Mouse (Mus musculus) cerebellum, postnatal 4 days (tissue): Measurements from ENCODE around the gene Tle2.

ENCODE experiments used
- DNase-seq, 2 experiments: peaks; one replicate each; pipeline ENCODE4 v3.0.0; 2022; ENCODE audit warnings: low spot score in 2 of 2, mixed read lengths in 1 of 2

The Tle2 gene

DNA sequence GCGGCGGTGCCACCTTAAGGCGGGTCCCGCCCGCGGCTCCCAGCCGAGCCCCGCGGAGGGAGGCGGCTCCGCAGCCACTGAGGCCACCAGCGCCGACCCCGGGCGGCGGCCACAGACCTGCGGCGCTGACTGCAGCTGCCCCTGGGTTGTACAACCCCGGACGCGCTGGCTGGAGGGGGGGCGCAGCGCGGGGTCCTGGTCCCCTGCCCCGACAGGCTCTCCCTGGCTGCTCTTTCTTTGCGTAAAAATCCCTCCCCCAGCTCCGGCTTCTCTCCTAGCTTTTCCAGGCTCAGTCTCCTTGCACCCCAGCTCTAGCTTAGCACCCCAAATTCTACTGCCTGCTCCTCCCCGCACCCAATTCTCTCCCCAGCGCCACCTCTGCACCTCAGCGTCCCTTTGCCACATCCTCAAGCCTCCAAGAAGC is 859 bp downstream of the Tle2 start:
- no peak for DNase-seq

DNA sequence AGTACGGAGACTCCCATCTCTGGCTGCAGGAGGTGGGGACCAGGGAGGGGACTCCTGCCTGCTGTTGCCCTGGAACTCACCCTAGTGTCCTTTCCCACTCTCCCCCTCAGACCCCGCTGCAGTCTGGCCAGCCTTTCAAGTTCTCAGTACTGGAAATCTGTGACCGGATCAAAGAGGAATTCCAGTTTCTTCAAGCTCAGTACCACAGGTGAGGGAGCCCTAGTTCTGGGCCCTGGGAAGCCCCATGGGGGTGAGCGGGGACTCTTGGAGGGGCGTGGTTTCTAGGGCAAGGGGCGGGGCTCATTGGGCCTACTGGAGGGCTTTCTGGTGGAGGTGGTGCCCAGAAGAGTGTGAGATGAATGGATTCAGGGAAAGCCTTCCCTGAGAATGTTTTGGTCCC is 1.3 kb downstream of the Tle2 start:
- no peak for DNase-seq

DNA sequence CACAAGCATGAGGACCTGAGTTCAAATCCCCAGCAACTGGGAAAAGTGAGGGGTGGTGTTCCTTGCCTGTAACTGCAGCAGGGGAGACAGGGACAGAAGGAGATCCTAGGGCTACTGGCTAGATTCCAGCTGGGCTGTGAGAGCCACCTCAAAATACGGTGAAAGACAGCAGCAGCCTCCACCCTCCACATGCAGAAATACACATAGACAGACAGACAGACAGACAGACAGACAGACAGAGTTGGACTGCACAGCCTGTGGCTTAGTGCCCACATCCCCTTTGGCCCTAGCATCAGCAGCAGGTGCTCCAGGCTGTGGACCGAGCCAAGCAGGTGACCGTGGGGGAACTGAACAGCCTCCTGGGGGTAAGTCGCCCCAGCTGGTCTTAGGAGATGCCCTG is 5.6 kb downstream of the Tle2 start:
- DNase-seq: no peak

DNA sequence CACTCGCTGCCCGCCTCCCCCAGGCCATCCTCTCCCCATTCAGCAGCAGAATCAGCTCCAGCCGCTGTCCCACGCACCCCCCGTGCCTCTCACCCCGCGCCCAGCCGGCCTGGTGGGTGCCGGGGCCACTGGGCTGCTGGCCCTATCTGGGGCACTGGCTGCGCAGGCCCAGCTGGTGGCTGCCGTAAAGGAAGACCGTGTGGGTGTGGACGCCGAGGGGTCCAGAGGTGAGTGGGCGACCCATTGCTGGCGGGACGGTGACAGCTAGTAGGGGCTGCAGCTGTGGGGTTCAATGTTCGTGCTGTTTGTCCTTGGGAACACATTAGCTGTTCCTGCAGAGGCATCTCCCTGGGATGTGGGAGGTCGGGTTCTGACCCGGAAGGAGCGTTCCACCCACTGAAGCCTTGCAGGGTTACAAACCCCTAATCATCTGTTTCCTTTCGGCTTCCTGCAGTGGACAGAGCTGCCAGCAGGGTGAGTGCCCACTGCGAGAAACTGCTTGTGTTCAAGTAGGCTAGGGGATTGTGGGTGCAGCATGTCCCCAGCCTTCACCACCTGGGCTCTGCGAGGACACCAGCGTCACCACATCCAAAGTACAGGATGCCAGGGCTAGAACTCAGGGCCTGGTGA is 6.2 kb downstream of the Tle2 start:
- DNase-seq: no peak

DNA sequence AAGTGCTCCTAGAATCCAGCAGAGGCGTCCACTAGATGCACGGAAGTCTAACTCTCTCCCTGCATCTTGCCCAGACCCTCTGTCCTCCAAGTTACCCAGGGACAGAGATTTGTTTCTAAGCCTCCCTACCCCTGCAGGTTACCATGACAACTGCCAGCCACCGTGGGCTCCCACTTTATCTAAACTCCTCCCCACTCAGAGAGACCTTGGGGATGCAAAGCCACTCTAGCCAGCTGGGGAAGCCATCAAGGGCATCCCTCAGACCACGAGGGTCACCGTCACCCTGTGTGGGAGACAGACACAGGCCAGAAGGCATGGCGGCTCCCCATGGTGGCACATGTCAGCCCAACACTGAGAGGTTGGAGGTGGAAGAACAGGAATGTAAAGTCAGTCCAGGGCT is 9.0 kb downstream of the Tle2 start:
- DNase-seq: no peak

DNA sequence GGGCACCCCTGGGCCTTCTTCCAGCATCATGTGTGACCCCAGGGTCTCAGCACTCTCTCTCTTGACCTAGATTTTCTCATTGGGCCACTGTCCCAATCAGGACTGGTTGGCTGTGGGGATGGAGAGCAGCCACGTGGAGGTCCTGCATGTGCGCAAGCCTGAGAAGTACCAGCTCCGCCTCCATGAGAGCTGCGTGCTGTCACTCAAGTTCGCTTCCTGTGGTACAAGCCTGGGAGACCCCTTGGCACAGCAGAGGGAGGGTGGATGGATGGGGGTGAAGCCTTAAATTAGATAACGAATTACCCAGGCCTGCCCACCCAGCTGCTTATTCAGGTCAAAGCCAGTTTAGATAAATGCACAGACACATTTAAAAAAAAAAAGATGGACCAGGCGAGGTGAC is 14.4 kb downstream of the Tle2 start:
- DNase-seq: no peak

DNA sequence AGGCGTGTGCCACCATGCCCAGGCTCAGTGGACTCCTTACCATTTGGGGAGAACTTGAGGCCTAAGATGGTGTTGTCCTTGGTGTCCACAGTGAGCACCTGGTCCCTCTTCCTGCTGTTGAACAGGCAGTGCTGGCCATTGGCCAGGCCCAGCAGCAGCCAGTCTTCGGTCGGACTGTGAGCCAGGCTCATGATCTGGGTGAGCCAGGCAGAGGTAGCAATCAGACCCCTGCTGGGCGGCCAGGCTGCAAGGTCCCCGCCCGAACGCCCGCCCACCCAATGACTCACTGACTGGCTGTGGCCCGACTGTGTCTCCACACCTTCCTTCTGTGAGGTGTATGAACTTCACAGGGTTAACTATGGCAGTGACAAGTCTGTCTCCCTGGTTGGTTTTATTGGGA is 17.5 kb downstream of the Tle2 start:
- no peak for DNase-seq

DNA sequence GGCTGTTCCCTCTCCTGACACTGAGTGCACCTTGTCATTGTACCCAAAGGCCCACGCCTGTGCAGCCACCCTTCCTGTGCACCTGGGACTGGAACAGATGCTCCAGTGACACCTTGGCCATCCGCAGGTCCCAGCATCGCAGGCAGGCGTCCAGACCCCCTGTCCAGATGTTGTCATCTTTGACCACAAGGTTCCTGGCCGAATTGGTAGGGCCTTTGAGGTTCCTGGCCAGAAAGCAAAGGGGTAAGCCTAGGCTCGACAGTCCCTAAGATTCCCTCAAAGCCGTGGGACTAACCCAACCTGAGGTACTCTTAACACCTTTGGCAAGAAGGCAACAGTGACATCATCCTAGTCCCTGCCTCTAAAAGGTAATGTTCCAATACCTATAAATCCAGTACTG is 18.3 kb downstream of the Tle2 start:
- DNase-seq: no peak

DNA sequence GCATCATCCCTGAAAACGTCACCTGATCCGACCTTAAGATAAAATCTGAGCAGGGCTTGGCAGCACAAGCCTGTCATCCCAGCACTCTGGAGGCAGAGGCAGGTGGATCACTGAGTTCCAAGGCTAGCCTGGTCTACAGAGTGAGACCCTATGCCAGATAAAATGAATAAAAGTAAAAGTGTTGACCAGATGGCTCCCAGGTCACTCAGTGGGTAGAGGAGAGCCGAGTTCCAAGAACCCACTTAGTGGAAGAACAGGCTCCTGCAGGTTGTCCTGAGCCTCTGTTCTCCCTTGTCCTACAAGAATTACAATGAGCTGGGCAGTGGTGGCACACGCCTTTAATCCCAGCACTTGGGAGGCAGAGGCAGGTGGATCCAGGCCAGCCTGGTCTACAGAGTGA is 18.9 kb downstream of the Tle2 start:
- DNase-seq: no peak

DNA sequence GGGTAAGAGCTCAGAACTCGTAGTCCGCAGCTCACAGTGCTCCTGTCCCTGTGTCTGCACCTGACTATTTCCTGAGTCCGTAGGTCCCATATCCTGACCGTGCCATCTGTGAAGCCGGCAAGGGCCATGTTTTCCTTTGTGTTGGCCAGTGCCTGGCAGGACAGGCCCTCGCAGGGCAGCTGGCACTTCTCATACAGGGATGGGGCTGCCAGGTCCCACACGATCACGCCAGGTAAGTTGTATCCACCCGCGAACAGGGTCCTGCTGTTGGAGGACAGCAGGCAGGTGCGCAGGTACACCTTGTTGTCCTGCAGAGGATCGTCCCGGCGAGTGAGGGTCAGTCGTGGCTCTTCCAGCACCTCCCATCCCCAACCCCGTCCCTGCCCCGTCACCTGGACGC is 19.6 kb downstream of the Tle2 start:
- DNase-seq: no peak

DNA sequence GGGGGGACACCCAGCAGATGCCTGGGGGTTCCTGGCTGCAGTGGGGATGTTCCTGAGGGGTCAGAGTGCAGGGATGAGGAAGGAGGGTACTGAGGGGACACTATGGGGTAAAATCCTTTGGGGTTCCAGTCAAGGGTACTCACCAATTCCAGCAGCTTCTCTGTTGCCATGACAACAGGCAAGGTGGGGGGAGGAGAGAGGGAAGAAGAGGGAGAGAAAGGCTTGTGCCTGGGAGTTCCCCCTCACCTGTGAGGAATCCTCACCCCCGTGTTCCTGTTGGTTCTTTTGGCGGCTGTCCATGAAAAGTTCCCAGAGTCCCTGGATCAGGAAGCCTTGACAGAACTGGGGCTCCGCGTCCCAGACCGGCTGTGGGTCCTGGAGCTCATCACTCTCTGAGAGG is 21.2 kb downstream of the Tle2 start:
- DNase-seq: no peak

DNA sequence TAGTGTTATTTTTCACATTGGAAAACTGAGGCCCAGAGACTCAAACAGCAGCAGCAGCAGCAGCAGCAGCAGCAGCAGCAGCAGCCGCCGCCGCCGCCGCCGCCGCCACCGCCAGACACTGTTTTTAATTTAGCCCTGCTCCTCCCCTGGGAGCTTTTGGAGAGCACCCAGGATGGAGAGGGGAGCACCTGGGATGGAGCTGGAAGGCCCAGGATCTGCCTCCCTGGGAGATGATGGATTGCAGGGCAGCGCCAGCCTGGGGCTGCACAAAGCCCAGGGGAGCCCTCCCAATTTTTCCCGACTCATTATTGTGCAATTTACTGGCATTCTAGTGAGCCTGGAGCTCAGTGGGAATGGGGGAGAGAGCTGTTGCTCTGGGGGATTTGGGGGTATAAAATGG is 22.2 kb downstream of the Tle2 start:
- no peak for DNase-seq

DNA sequence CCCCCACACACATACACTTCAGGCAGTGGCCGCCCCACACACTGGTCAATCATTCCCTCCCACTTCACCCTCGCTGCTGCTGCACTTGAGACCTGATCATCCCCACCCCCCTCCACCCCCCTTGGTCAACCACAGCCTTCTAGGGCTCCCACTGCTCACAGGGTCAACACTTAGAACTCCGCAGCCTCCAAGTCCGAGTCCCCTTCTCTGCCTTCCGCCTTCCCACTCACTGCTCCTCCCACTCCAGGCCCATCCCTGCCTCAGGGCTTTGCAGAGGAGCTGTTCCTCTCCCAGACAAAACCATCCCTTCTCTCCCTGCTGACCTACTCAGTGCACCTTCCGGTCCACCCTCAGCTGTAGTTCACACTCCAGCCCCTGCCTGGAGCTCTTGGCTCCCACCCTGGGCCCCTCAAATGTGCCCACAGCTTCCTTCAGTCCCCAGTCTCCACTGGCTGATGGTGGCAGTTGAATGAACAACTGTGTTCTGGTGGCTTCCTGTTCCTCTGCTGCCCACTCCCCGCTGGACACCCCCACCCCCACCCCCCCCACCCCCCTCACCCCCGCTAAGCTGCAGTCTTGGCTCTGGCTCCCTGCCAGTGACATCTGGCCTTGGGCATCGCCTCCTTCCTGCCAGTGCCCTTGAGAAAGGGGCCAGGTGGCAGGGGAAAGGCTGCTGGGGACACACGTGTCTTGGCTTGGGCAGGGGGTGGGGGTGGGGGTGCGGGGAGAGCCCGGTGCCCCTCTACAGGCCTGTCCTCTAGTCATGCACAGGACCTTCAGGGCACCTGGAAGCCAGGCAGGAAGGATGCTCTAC is 23.0 kb downstream of the Tle2 start:
- peak in 1 of 2 experiments; percentile 58 for DNase-seq

DNA sequence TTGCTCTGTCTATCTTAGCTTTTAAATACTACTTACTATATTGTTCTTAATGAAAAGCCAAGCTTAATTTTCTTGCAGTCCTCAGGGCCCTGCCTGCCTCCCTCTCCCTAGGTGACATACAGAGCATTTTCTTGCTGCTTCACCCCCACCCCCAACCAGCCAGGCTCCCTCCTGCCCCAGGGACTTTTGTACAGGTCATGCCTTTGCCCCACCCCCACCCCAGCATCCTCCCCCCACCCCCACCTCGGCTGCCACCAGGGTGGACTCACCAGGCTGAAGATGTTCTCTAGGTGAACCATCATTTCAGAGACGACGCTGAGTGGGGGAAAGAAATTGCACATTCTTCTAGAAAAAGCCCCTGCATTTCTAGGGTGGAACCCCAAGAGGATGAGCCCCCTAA is 24.0 kb downstream of the Tle2 start:
- no peak for DNase-seq

DNA sequence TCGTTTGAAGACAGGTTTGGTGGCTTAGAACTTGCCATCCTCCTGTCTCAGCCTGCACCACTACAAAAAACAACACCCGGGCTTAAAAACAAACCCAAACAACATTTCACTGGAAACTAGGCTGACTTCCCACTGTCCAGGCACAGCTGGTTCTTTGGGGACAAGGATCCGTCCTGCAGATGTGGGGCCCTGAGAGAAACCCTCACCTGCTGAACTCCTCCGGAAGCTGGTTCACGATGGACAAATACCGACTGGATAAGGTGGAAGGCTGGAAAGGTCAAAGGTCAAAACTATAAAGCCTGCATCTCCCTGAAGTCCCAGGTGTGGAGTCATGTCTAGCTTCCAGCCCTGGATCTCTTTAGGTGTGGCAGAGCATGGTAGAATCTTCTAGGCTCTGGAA is 24.5 kb downstream of the Tle2 start:
- DNase-seq: no peak

DNA sequence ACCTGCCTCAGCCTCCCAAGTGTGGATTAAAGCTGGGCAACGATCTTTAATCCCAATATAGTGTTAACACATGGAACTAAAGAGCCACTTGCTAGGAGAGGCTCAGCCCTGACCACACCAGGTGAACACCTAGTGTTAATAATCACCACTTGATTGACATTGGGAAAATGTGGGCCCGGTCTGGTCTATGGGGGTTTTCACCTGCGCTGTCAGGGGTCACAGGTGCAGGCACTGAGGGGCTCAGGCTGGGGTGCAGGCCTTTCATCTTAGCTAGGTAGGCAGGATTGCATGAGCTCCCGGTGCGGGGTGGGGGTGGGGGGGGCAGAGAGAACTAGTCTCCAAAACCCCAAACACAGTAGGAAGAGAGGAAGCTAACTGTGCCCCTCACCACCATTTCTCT is 25.3 kb downstream of the Tle2 start:
- DNase-seq: no peak

DNA sequence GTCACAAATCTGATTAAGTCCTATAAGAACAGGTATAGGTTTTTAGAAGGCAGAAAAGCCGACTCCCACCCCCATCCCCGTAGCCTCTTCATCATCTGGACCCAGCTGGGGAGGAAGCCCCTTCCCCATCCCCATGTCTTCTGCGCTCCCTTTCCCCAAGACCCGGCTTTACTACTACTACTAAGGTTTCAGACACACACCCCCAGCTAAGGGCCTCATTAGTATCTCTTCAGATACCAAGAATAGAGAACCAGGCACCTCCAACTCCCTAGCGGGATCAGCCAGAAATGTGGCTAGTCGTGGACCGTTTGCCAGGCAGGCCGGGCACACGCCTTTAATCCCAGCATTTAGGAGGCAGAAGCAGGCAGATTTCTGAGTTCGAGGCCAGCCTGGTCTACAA is 25.7 kb downstream of the Tle2 start:
- DNase-seq: no peak

DNA sequence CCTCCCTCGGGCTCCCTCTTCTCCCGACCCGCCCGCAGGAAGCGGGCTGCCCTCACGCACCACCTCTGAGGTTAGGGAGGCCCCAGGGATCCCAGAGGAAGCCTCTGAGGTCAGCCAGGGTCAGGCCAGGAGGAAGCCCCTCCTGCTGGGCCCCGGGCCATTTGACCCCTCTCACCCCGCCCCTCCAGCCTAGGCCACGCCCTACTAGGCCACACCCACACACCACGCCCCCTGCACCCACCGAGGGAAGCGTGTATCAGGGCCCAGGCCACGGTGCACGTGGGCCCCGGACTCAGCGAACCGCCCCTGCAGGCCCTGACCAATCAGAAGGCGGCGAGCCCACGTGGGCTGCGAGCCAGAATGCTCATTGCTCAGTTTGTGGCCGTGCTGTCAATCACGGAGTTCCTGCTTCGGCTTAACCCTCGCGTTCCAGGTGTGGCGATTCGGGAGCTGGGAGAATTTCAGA is 26.4 kb downstream of the Tle2 start, which contains the start of gene Tle6:
TSS of gene Tle6 (minus strand) at position 336 of the 466 bp plus-strand sequence.
- peak; percentile 92 to 97 for DNase-seq

DNA sequence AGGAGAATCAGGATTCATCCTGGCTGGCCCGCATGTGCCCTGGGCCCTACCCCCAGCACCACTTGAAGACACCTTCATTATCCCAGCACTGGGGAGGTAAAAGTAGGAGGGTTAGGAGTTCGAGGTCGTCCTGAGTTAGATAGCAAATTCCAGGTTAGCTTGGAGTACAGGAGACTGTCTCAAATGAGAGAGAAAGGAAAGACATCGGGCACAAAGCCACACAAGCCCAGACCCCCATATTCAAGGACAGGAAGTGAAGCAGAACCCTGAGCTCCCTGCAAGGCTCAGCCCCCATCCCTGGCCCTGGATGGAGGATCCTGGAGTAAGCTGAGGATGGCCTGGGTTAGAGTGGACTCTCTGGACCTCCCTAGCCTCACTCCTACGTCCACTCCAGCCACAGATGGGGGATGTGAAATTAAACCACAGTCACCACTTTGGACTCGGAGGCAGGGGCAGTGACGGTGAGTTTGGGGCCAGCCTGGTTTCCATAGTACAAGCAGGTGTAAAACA is 27.1 kb downstream of the Tle2 start:
- DNase-seq: no peak

DNA sequence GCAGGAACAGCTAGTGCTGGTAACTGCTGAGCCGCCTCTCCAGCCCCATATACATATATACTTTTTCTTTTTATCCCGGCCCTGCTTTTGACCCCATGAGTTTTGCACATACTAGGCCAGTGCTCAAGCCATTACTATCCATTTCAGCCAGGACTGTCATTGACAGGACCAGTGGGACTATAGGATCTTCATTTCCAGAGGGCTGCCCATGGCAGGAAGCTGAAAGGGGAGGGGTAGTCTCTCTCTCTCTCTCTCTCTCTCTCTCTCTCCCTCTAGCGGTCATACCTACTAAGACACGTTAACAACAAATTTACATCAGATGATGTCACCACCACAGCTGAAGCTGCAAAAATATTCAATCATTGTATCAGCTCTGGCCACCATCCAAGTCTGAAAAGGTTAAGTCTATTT is 28.4 kb downstream of the Tle2 start:
- DNase-seq: no peak

DNA sequence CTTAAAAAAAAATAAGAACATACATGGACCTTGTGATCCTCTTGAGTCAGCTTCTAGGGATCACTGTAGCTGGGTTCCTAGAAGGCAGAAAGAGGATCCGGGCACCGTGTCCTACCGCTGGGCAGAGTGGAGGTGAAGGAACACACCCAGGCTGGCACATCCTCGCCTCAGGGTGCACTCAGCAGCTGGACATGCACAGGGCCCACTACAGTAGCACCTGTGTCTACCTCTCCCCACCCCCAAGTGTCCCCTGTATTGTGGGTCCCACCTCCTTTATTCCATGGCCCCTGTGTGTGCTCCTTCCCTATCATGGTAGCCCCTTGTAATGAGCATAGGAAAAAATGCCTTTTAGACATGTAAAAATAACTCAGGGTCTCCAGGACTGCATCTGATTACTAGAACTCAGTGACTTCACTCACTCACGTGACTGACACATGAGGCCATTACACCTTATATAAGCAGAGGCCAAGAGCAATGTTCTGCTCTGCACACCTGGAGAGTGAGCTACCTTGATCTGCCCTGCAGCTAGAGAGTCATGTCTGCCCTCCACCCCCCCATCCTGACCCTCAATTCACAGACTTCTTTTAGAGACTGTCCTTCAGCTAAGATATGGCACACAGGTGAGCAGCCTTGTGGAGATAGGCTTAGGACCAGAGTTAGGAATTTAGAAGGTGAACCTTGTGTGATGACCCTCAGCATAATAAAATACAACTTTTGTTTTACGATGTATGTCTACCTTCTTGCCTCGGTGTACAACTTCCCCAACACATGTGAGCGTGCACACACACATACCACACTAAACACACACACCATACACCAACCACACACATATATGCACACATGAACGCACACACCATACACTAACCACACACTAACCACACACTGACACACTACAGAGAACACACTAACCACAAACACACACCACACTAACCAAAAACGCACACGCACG is 29.9 kb downstream of the Tle2 start:
- no peak for DNase-seq
